Mouse (Mus musculus) midbrain, embryonic 10.5 days (tissue): ENCODE data around the gene Maml1. TPM values are rescaled to one million over a fixed set of nuclear protein-coding genes. Genes with fewer than 3 reads are reported as not detected.

ENCODE experiments used
- DNase-seq: peaks from one replicate; pipeline ENCODE4 v3.0.0-alpha.2; 2017; ENCODE audit warnings: low spot score
- H3K27ac ChIP-seq: fragments of 300-500 bp; sonication (generic); replicated peaks from 2 replicates; pipeline ENCODE4 v1.5.1; 2016; ENCODE audit warnings: mild to moderate bottlenecking
- H3K27me3 ChIP-seq: fragments of 300-500 bp; sonication (generic); 2 replicates; pipeline ENCODE4 v1.6.1; 2016; ENCODE audit warnings: low read depth, mild to moderate bottlenecking; ENCODE audit not compliant: poor library complexity, severe bottlenecking
- H3K36me3 ChIP-seq: fragments of 300-500 bp; sonication (generic); 2 replicates; pipeline ENCODE4 v1.6.1; 2016; ENCODE audit warnings: mild to moderate bottlenecking, moderate library complexity
- H3K4me1 ChIP-seq: fragments of 300-500 bp; sonication (generic); 2 replicates; pipeline ENCODE4 v1.6.1; 2016
- H3K4me3 ChIP-seq: fragments of 300-500 bp; sonication (generic); 2 replicates; pipeline ENCODE4 v1.5.1; 2016; ENCODE audit warnings: mild to moderate bottlenecking, moderate library complexity
- H3K9me3 ChIP-seq: fragments of 300-500 bp; sonication (generic); replicated peaks from 2 replicates; pipeline ENCODE4 v1.6.1; 2016; ENCODE audit warnings: mild to moderate bottlenecking
- WGBS: fragments of 180-500 bp; shearing (Covaris S2); methylation state at CpG from one replicate; pipeline ENCODE4 v1.1.7; 2016; 5-methylcytosine and 5-hydroxymethylcytosine counted together
- polyA plus RNA-seq: library from polyadenylated mRNA; unstranded; fragments of >200 nt; fragmentation: Nextera tagmentation; extraction: Ambion mirVana; gene quantifications from 2 replicates; pipeline ENCODE4 v1.2.1, GENCODE M21; 2016

Maml1 gene
- polyA plus RNA-seq, 1 experiment from 2014 or later, result 5.6 TPM

DNA sequence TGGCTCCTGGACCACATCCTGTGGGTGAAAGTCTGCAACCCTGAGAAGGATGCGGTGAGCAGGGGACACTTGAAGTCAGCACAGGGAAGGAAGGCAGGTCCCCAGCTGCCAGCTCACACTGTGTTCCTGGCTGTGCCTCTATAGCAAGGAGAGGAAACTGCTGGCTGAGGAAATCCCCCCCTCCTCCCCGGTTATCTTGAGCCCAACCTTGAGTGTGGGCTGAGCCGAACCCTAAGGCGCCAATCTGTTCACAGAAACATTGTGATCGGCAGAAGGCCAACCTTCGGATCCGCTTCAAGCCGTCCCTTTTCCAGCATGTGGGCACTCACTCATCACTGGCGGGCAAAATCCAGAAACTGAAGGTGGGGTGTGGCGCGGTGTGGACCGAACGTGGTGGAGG is 59.1 kb downstream of the Maml1 start:
- Histone ChIP-seq H3K9me3 (no peaks in the 10 kb centered on the region), H3K27me3 (peaks cover 67% of the 10 kb centered on the region), H3K4me1 (peaks cover 53% of the 10 kb centered on the region), H3K27ac (no peak overlapping the region), H3K36me3 (peaks cover 45% of the 10 kb centered on the region), H3K4me3 (no peak overlapping the region)
- 94% methylated on average over 13 of the region's 13 CpGs for WGBS
- no peak for DNase-seq

DNA sequence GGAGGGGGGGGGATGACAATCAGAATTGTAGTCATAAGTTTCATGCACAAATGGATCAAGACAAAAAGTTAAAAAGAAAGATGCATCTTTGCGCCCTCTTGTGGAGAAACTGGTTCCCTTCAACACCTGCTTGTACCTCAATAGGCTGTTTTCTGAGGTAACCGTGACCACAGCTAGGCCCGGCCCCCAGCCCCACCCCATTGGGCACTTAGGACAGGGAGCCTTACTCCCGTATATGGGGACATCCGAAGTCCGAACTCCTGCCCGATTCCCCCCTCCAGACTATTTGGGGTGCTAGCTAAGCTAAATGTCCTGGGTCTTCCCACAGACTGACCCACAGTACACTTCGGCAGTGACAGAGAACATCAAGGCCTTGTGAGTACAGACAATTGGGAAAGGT is 60.7 kb downstream of the Maml1 start:
- no peak overlapping the region for H3K27ac ChIP-seq
- peaks cover 45% of the 10 kb centered on the region for H3K36me3 ChIP-seq
- H3K27me3 ChIP-seq, result peaks cover 67% of the 10 kb centered on the region
- peaks cover 57% of the 10 kb centered on the region for H3K4me1 ChIP-seq
- no peaks in the 10 kb centered on the region for H3K9me3 ChIP-seq
- peak overlapping the region; percentile 41 for H3K4me3 ChIP-seq
- DNase-seq, result no peak
- 15% methylated on average over 8 of the region's 8 CpGs for WGBS

DNA sequence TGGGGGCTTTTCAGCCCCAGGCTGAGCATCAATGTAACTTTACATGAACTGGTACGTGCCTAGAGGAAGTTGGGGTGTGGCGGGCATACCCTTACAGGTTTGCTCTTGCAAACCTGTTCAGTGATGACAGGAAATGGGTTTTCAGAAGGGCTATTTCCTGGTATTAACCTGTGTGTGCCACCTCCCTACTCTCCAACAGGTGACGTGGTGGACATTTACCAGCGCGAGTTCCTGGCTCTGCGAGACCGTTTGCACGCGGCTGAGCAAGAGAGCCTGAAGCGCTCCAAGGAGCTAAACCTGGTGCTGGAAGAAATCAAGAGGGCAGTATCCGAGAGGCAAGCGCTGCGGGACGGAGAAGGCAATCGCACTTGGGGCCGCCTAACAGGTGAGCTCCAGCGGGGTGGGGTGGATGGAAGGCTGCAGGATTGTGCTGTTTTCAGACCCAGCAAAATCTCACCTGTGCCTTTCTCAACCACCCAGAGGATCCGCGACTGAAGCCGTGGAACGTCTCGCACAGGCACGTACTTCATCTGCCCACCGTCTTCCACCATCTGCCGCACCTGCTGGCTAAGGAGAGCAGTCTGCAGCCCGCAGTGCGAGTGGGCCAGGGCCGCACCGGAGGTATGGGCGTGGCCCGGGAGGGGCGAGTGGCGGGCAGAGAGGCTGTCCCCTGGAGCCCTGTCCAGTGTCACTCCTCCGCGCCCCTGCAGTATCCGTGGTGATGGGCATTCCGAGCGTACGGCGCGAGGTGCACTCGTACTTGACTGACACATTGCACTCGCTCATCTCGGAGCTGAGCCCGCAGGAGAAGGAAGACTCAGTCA is 61.4 kb downstream of the Maml1 start:
- Histone ChIP-seq H3K27ac (no peak overlapping the region), H3K36me3 (peaks cover 45% of the 10 kb centered on the region), H3K4me1 (peaks cover 57% of the 10 kb centered on the region), H3K27me3 (peaks cover 66% of the 10 kb centered on the region), H3K9me3 (no peaks in the 10 kb centered on the region), H3K4me3 (peak overlapping the region; percentile 41)
- 19% methylated on average over 45 of the region's 45 CpGs for WGBS
- DNase-seq, result no peak

GRCm38 (mm10) chr11:50229252-50229910 is 62.7 kb downstream of the Maml1 start:
- WGBS, result 45% methylated on average over 7 of the region's 7 CpGs
- Histone ChIP-seq H3K4me3 (0 out of 2 replicates have a peak overlapping the region, but pooled peaks have one; percentile 1), H3K4me1 (peaks cover 65% of the 10 kb centered on the region), H3K27me3 (peaks cover 55% of the 10 kb centered on the region), H3K27ac (0 out of 2 replicates have a peak overlapping the region, but pooled peaks have one; percentile 46), H3K9me3 (no peaks in the 10 kb centered on the region), H3K36me3 (peaks cover 33% of the 10 kb centered on the region)
- DNase-seq, result no peak

DNA sequence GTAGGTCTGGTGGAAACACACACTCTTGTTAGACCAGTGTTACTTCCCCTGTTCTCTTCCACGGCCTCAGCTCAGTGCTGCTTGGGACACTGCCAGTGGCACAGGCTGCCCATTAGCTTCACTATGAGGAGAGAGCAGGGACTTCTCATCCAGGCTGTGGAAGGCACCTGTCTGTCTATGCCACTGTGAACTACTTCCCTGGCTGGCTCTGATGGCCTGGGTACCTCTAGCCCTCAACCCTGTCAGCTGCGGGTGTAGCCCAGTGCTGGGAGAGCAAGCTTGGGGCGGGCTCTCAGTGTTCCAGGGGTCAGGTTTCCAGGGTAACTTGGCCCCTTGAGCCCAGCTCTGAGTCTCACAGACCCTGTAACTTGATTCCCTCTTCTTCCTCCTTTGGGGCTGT is 63.3 kb downstream of the Maml1 start:
- Histone ChIP-seq H3K4me1 (peaks cover 71% of the 10 kb centered on the region), H3K27me3 (peaks cover 55% of the 10 kb centered on the region), H3K4me3 (peak overlapping the region; percentile 1; the same call in 1 of the 2 replicates), H3K9me3 (no peaks in the 10 kb centered on the region), H3K27ac (0 out of 2 replicates have a peak overlapping the region, but pooled peaks have one; percentile 46), H3K36me3 (peaks cover 27% of the 10 kb centered on the region)
- WGBS, result 25% methylated on average over 3 of the region's 3 CpGs
- DNase-seq, result no peak

GRCm38 (mm10) chr11:50227736-50228135 is 64.4 kb downstream of the Maml1 start:
- no peak for DNase-seq
- 91% methylated on average over 4 of the region's 4 CpGs for WGBS
- H3K4me3 ChIP-seq, result no peak overlapping the region
- peaks cover 65% of the 10 kb centered on the region for H3K27me3 ChIP-seq
- peaks cover 72% of the 10 kb centered on the region for H3K4me1 ChIP-seq
- H3K27ac ChIP-seq, result no peak overlapping the region
- peaks cover 17% of the 10 kb centered on the region for H3K36me3 ChIP-seq
- H3K9me3 ChIP-seq, result no peaks in the 10 kb centered on the region

- Histone ChIP-seq H3K9me3 (no peaks in the 10 kb centered on the region), H3K27me3 (peaks cover 70% of the 10 kb centered on the region), H3K4me3 (peak overlapping the region; percentile 92; the same call in 1 of the 2 replicates), H3K4me1 (peaks cover 72% of the 10 kb centered on the region), H3K36me3 (peaks cover 12% of the 10 kb centered on the region), H3K27ac (no peak overlapping the region)
- no peak for DNase-seq
- WGBS, result 75% methylated on average over 3 of the region's 3 CpGs
These were observed 64.9 kb downstream of the Maml1 start for GRCm38 (mm10) chr11:50227226-50227625.

- peaks cover 3% of the 10 kb centered on the region; the same call in 1 of the 2 replicates for H3K36me3 ChIP-seq
- H3K4me1 ChIP-seq, result peaks cover 69% of the 10 kb centered on the region
- DNase-seq, result no peak
- peaks cover 70% of the 10 kb centered on the region for H3K27me3 ChIP-seq
- 46% methylated on average over 2 of the region's 2 CpGs for WGBS
- H3K4me3 ChIP-seq, result peak overlapping the region; percentile 92
- peak overlapping the region; percentile 94 for H3K27ac ChIP-seq
- H3K9me3 ChIP-seq, result no peaks in the 10 kb centered on the region
These were observed 65.7 kb downstream of the Maml1 start for GRCm38 (mm10) chr11:50226406-50226805.

DNA sequence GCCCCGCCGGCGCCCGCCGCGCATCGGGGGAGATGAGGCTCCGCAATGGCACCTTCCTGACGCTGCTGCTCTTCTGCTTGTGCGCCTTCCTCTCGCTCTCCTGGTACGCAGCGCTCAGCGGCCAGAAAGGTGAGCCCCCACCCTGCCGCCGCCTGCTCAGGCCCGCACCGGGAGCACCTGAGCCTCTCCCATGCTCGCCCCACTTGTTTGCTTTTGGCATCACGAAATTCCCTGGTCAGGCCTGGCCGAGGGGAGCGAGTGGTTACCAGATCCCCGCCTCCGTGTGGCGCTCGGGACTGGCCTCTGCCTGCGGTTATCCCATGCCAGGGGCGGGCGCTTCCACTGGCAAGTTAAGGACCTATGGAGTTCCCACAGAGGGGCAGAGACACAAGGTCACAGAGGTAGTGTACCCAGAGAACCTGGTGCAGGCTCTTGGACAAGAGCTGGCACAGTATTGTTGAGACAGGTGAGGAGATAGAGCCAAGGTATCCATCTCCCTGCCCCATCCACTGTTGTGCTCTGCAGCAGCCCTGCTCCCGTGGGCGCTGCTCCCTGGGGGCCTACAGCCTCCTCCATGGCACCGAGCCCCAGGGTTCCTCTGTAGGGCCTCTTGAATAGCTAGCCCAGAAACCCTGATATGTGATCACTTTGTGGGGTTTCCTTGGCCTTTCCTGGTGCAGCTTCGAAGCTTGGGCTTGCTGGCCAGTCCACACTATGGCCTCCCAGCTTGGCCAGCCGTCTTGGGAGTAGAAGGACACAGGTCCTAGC is 66.3 kb downstream of the Maml1 start:
- peak; percentile 55 for DNase-seq
- H3K4me3 ChIP-seq, result peak overlapping the region; percentile 92
- peaks cover 67% of the 10 kb centered on the region for H3K27me3 ChIP-seq
- peaks cover 65% of the 10 kb centered on the region for H3K4me1 ChIP-seq
- no peaks in the 10 kb centered on the region for H3K9me3 ChIP-seq
- H3K27ac ChIP-seq, result peak overlapping the region; percentile 94
- 4% methylated on average over 34 of the region's 34 CpGs for WGBS
- 0 out of 2 replicates have a peak, but pooled peaks cover 2% of the 10 kb centered on the region for H3K36me3 ChIP-seq

GRCm38 (mm10) chr11:50224671-50225530 is 67.2 kb downstream of the Maml1 start:
- Histone ChIP-seq H3K27me3 (peaks cover 59% of the 10 kb centered on the region), H3K27ac (peak overlapping the region; percentile 94), H3K4me1 (peaks cover 59% of the 10 kb centered on the region), H3K4me3 (peak overlapping the region; percentile 92), H3K36me3 (no peaks in the 10 kb centered on the region), H3K9me3 (no peaks in the 10 kb centered on the region)
- peak; percentile 84 for DNase-seq
- under 1% methylated on average over 70 of the region's 70 CpGs for WGBS

DNA sequence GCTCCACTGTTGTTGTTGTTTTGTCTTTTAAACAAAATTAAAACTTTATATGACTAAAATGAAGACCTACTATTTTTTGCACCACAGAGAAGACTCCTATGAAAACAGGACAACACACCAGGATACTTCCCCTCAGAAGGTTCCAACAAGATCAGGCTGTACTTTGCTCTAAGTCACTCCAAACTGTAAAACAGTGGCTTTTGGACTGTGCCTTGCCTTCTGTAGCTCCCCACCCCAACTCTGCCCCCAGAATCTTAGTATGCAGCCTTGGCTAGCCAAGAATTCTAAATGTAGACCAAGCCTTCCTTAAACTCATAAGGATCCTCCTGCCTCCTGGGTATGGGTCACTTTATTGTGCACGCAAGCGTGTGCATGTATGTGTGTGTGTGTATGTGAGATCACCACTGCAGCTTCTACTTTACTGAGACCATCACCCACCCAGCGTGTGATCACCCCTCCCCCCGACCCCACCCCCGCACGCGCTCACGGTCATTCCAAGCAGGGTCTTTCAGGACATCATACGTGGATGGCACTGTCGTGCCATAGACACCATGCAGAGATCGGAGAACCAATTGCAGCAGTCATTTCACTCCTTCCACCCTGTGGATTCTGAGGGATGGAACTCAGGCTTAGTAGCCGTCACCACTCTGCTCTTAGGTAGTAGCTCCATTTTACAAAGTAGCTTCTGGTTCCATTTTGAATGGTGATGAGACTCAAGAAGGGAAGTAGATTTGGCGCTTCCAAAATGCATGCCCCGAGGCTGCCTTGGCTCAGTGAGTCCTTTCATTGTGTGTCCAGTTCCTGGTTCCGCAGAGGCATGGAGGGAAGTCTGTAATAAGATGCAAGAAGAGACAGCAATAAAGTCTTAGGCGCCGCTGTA is 68.1 kb downstream of the Maml1 start:
- no peaks in the 10 kb centered on the region for H3K9me3 ChIP-seq

More for the DNA sequence above, 68.1 kb downstream of the Maml1 start:
- Histone ChIP-seq H3K27ac (peak overlapping the region; percentile 94), H3K4me1 (peaks cover 50% of the 10 kb centered on the region), H3K27me3 (peaks cover 50% of the 10 kb centered on the region), H3K4me3 (peak overlapping the region; percentile 92), H3K36me3 (no peaks in the 10 kb centered on the region)
- no peak for DNase-seq
- WGBS, result 11% methylated on average over 17 of the region's 17 CpGs
